Mouse (Mus musculus): Measurements from ENCODE around the gene Spata16.

The Spata16 gene

GRCm38 (mm10) chr3:26826958-26827839 lies 189.8 kb downstream of the Spata16 start:
- DNase-seq (ENCODE audit: extremely low read depth, low read depth), result no peak

GRCm38 (mm10) chr3:26832954-26833353 lies 195.5 kb downstream of the Spata16 start:
- DNase-seq (ENCODE audit: extremely low read depth, low read depth), result no peak

GRCm38 (mm10) chr3:26834178-26835050 lies 197.0 kb downstream of the Spata16 start:
- no peak for DNase-seq (ENCODE audit: extremely low read depth, low read depth)

GRCm38 (mm10) chr3:26835051-26835755 lies 197.8 kb downstream of the Spata16 start:
- no peak for DNase-seq (ENCODE audit: extremely low read depth, low read depth)

- DNase-seq (ENCODE audit: extremely low read depth, low read depth), result no peak
Measured at GRCm38 (mm10) chr3:26845041-26845440, 207.6 kb downstream of the Spata16 start.

GRCm38 (mm10) chr3:26847935-26848334 lies 210.5 kb downstream of the Spata16 start:
- no peak for DNase-seq (ENCODE audit: extremely low read depth, low read depth)

- no peak for DNase-seq (ENCODE audit: extremely low read depth, low read depth)
Measured at GRCm38 (mm10) chr3:26850207-26850606, 212.8 kb downstream of the Spata16 start.

GRCm38 (mm10) chr3:26850691-26851563 lies 213.5 kb downstream of the Spata16 start:
- no peak for DNase-seq (ENCODE audit: extremely low read depth, low read depth)

- no peak for DNase-seq (ENCODE audit: extremely low read depth, low read depth)
Measured at GRCm38 (mm10) chr3:26853557-26853956, 216.1 kb downstream of the Spata16 start.

GRCm38 (mm10) chr3:26874706-26875105 lies 237.3 kb downstream of the Spata16 start:
- DNase-seq (ENCODE audit: extremely low read depth, low read depth), result no peak

- no peak for DNase-seq (ENCODE audit: extremely low read depth, low read depth)
Measured at GRCm38 (mm10) chr3:26877291-26877690, 239.9 kb downstream of the Spata16 start.

- no peak for DNase-seq (ENCODE audit: extremely low read depth, low read depth)
Measured at GRCm38 (mm10) chr3:26916607-26917006, 279.2 kb downstream of the Spata16 start.

GRCm38 (mm10) chr3:26920986-26921385 lies 283.6 kb downstream of the Spata16 start:
- DNase-seq (ENCODE audit: extremely low read depth, low read depth), result no peak

GRCm38 (mm10) chr3:26921576-26921975 lies 284.2 kb downstream of the Spata16 start:
- no peak for DNase-seq (ENCODE audit: extremely low read depth, low read depth)

GRCm38 (mm10) chr3:26923391-26923790 lies 286.0 kb downstream of the Spata16 start:
- DNase-seq (ENCODE audit: extremely low read depth, low read depth), result no peak

GRCm38 (mm10) chr3:26924212-26924611 lies 286.8 kb downstream of the Spata16 start:
- DNase-seq (ENCODE audit: extremely low read depth, low read depth), result no peak

GRCm38 (mm10) chr3:26933079-26933478 lies 295.7 kb downstream of the Spata16 start:
- DNase-seq (ENCODE audit: extremely low read depth, low read depth), result no peak

- DNase-seq (ENCODE audit: extremely low read depth, low read depth), result no peak
Measured at GRCm38 (mm10) chr3:26936897-26937590, 299.6 kb downstream of the Spata16 start.

- no peak for DNase-seq (ENCODE audit: extremely low read depth, low read depth)
Measured at GRCm38 (mm10) chr3:26966776-26967175, 329.4 kb downstream of the Spata16 start.
